Mouse (Mus musculus) hindbrain, embryonic 13.5 days (tissue): Measurements from ENCODE around the gene Atp6v0a1. TPM values are rescaled to one million over a fixed set of nuclear protein-coding genes. Genes with fewer than 3 reads are reported as not detected.
A peak's percentile ranks its signal among the peaks of the same experiment; 100 is the strongest.

Source experiments
- ATAC-seq: fragments of 200-750 bp; cut with Nextera tagmentation; 2 replicates; pipeline ENCODE4 v1.8.0; 2017; ENCODE audit warnings: moderate TSS enrichment; ENCODE audit not compliant: low FRiP score
- H3K27ac ChIP-seq: fragments of 300-500 bp; sonication (generic); 2 replicates; pipeline ENCODE4 v1.5.1; 2015; ENCODE audit warnings: inconsistent platforms, mild to moderate bottlenecking, moderate library complexity
- H3K27me3 ChIP-seq: fragments of 300-500 bp; sonication (generic); 2 replicates; pipeline ENCODE4 v1.6.1; 2015; ENCODE audit warnings: mild to moderate bottlenecking, inconsistent platforms
- H3K36me3 ChIP-seq: fragments of 300-500 bp; sonication (generic); 2 replicates; pipeline ENCODE4 v1.6.1; 2015; ENCODE audit warnings: mild to moderate bottlenecking, inconsistent platforms
- H3K4me1 ChIP-seq: fragments of 300-500 bp; sonication (generic); replicated peaks from 2 replicates; pipeline ENCODE4 v1.6.1; 2015; ENCODE audit warnings: inconsistent platforms
- H3K4me2 ChIP-seq: fragments of 300-500 bp; sonication (generic); 2 replicates; pipeline ENCODE4 v1.6.1; 2015; ENCODE audit warnings: inconsistent platforms, mild to moderate bottlenecking, moderate library complexity
- H3K4me3 ChIP-seq: fragments of 300-500 bp; sonication (generic); 2 replicates; pipeline ENCODE4 v1.5.1; 2015; ENCODE audit warnings: mild to moderate bottlenecking, inconsistent platforms
- H3K9ac ChIP-seq: fragments of 300-500 bp; sonication (generic); 2 replicates; pipeline ENCODE4 v1.6.1; 2015; ENCODE audit warnings: mild to moderate bottlenecking, inconsistent platforms
- H3K9me3 ChIP-seq: fragments of 300-500 bp; sonication (generic); 2 replicates; pipeline ENCODE4 v1.6.1; 2016; ENCODE audit warnings: inconsistent platforms
- WGBS: fragments of 180-500 bp; shearing (Covaris S2); methylation state at CpG from one replicate; pipeline ENCODE4 v1.1.7; 2015; 5-methylcytosine and 5-hydroxymethylcytosine counted together
- polyA plus RNA-seq: library from polyadenylated mRNA; unstranded; fragments of >200 nt; fragmentation: Nextera tagmentation; extraction: Ambion mirVana; gene quantifications from 2 replicates; pipeline ENCODE4 v1.2.1, GENCODE M21; 2015

Atp6v0a1 gene
- polyA plus RNA-seq, 1 experiment from 2014 or later: 108 TPM

- Histone ChIP-seq H3K27ac (peak overlapping the region; percentile 91), H3K4me3 (peak overlapping the region; percentile 69), H3K4me1 (peaks cover 31% of the 10 kb centered on the region), H3K27me3 (peaks cover 13% of the 10 kb centered on the region; the same call in 1 of the 2 replicates), H3K9me3 (no peaks in the 10 kb centered on the region), H3K4me2 (peak overlapping the region; percentile 60), H3K9ac (peak overlapping the region; percentile 63; the same call in 1 of the 2 replicates), H3K36me3 (peaks cover 8% of the 10 kb centered on the region)
- 57% methylated on average over 14 of the region's 14 CpGs for WGBS
- no peak for ATAC-seq
These were observed 826 bp upstream of the Atp6v0a1 start for GRCm38 (mm10) chr11:101008206-101009045.

GRCm38 (mm10) chr11:101009888-101010784, 884 bp downstream of the Atp6v0a1 start:
- Histone ChIP-seq H3K4me3 (peak overlapping the region; percentile 69), H3K4me2 (peak overlapping the region; percentile 60), H3K36me3 (peaks cover 24% of the 10 kb centered on the region), H3K9me3 (no peaks in the 10 kb centered on the region), H3K27ac (peak overlapping the region; percentile 91), H3K9ac (peak overlapping the region; percentile 93), H3K27me3 (peaks cover 8% of the 10 kb centered on the region; the same call in 1 of the 2 replicates), H3K4me1 (peaks cover 37% of the 10 kb centered on the region)
- WGBS: 8% methylated on average over 29 of the region's 29 CpGs
- ATAC-seq: no peak; the same call in 1 of the 2 replicates

- H3K9ac ChIP-seq: peak overlapping the region; percentile 93
- H3K27ac ChIP-seq: no peak overlapping the region
- peaks cover 40% of the 10 kb centered on the region for H3K4me1 ChIP-seq
- ATAC-seq: no peak
- H3K4me3 ChIP-seq: peak overlapping the region; percentile 69
- WGBS: 79% methylated on average over 6 of the region's 6 CpGs
- H3K36me3 ChIP-seq: peaks cover 30% of the 10 kb centered on the region
- H3K27me3 ChIP-seq: no peaks in the 10 kb centered on the region
- no peaks in the 10 kb centered on the region for H3K9me3 ChIP-seq
- peak overlapping the region; percentile 60 for H3K4me2 ChIP-seq
These were observed 2.4 kb downstream of the Atp6v0a1 start for GRCm38 (mm10) chr11:101011641-101012040.

GRCm38 (mm10) chr11:101023371-101023770, 14.1 kb downstream of the Atp6v0a1 start:
- peaks cover 89% of the 10 kb centered on the region for H3K36me3 ChIP-seq
- no peak overlapping the region for H3K9ac ChIP-seq
- H3K9me3 ChIP-seq: no peaks in the 10 kb centered on the region
- 85% methylated on average over 12 of the region's 12 CpGs for WGBS
- H3K4me1 ChIP-seq: no peaks in the 10 kb centered on the region
- H3K4me3 ChIP-seq: no peak overlapping the region
- no peak overlapping the region for H3K4me2 ChIP-seq
- no peak overlapping the region for H3K27ac ChIP-seq
- no peak for ATAC-seq
- no peaks in the 10 kb centered on the region for H3K27me3 ChIP-seq

GRCm38 (mm10) chr11:101024001-101024400, 14.7 kb downstream of the Atp6v0a1 start:
- Histone ChIP-seq H3K36me3 (peaks cover 89% of the 10 kb centered on the region), H3K4me3 (no peak overlapping the region), H3K4me1 (no peaks in the 10 kb centered on the region), H3K27ac (no peak overlapping the region), H3K4me2 (no peak overlapping the region), H3K27me3 (no peaks in the 10 kb centered on the region), H3K9me3 (no peaks in the 10 kb centered on the region), H3K9ac (no peak overlapping the region)
- 97% methylated on average over 4 of the region's 4 CpGs for WGBS
- no peak for ATAC-seq

GRCm38 (mm10) chr11:101027121-101027520, 17.9 kb downstream of the Atp6v0a1 start:
- Histone ChIP-seq H3K9me3 (no peaks in the 10 kb centered on the region), H3K4me1 (no peaks in the 10 kb centered on the region), H3K4me3 (no peak overlapping the region), H3K27me3 (no peaks in the 10 kb centered on the region), H3K4me2 (no peak overlapping the region), H3K27ac (no peak overlapping the region), H3K36me3 (peaks cover 85% of the 10 kb centered on the region), H3K9ac (no peak overlapping the region)
- ATAC-seq: no peak
- 93% methylated on average over 11 of the region's 11 CpGs for WGBS

- Histone ChIP-seq H3K36me3 (peaks cover 84% of the 10 kb centered on the region), H3K9me3 (no peaks in the 10 kb centered on the region), H3K4me3 (no peak overlapping the region), H3K9ac (no peak overlapping the region), H3K4me2 (no peak overlapping the region), H3K4me1 (no peaks in the 10 kb centered on the region), H3K27ac (no peak overlapping the region), H3K27me3 (no peaks in the 10 kb centered on the region)
- WGBS: 91% methylated on average over 8 of the region's 8 CpGs
- ATAC-seq: no peak
These were observed 20.1 kb downstream of the Atp6v0a1 start for GRCm38 (mm10) chr11:101029320-101029719.

- Histone ChIP-seq H3K4me3 (no peak overlapping the region), H3K4me1 (no peaks in the 10 kb centered on the region), H3K9me3 (no peaks in the 10 kb centered on the region), H3K9ac (no peak overlapping the region), H3K36me3 (peaks cover 88% of the 10 kb centered on the region), H3K27ac (no peak overlapping the region), H3K27me3 (no peaks in the 10 kb centered on the region), H3K4me2 (no peak overlapping the region)
- WGBS: 86% methylated on average over 10 of the region's 10 CpGs
- ATAC-seq: no peak
These were observed 21.0 kb downstream of the Atp6v0a1 start for GRCm38 (mm10) chr11:101030136-101030807.

GRCm38 (mm10) chr11:101030808-101031156, 21.5 kb downstream of the Atp6v0a1 start:
- Histone ChIP-seq H3K27ac (no peak overlapping the region), H3K4me1 (no peaks in the 10 kb centered on the region), H3K27me3 (no peaks in the 10 kb centered on the region), H3K4me2 (no peak overlapping the region), H3K36me3 (peaks cover 87% of the 10 kb centered on the region), H3K4me3 (no peak overlapping the region), H3K9me3 (no peaks in the 10 kb centered on the region), H3K9ac (no peak overlapping the region)
- ATAC-seq: no peak
- 92% methylated on average over 4 of the region's 4 CpGs for WGBS

GRCm38 (mm10) chr11:101031470-101031869, 22.2 kb downstream of the Atp6v0a1 start:
- Histone ChIP-seq H3K9ac (no peak overlapping the region), H3K27ac (no peak overlapping the region), H3K4me3 (no peak overlapping the region), H3K27me3 (no peaks in the 10 kb centered on the region), H3K4me2 (no peak overlapping the region), H3K9me3 (no peaks in the 10 kb centered on the region), H3K36me3 (peaks cover 88% of the 10 kb centered on the region), H3K4me1 (no peaks in the 10 kb centered on the region)
- ATAC-seq: no peak
- 91% methylated on average over 1 of the region's 1 CpGs for WGBS

GRCm38 (mm10) chr11:101033856-101034500, 24.7 kb downstream of the Atp6v0a1 start:
- ATAC-seq: no peak
- Histone ChIP-seq H3K4me1 (no peaks in the 10 kb centered on the region), H3K4me3 (no peak overlapping the region), H3K9ac (no peak overlapping the region), H3K27me3 (no peaks in the 10 kb centered on the region), H3K36me3 (peaks cover 88% of the 10 kb centered on the region), H3K9me3 (no peaks in the 10 kb centered on the region), H3K4me2 (no peak overlapping the region), H3K27ac (no peak overlapping the region)
- 95% methylated on average over 17 of the region's 17 CpGs for WGBS
